In genomic region chr4:55294255-55294687, GRCm38 (mm10) we compare ENCODE assay signal across 8 mouse cellular contexts. TPM values are rescaled to one million over a fixed set of nuclear protein-coding genes. Genes with fewer than 3 reads are reported as not detected.
DNase-seq lines count a peak whose midpoint lies in the region; ATAC-seq and TF ChIP-seq lines count a peak whose summit lies in the region.

No protein-coding gene starts in this region.

- DNase-seq in gastrocnemius, adult 18-20 months (ENCODE audit: low spot score) = peak; percentile 5
- no peak for DNase-seq in gastrocnemius, adult 8-10 months (ENCODE audit: low spot score in 2 of 2)
- peak; percentile 48 for DNase-seq in Patski (ENCODE audit: low read depth, low spot score)
- DNase-seq in layer of hippocampus, adult 18-20 months (ENCODE audit: low spot score in 2 of 2) = peak; percentile 29 to 62
- peak; percentile 81 for DNase-seq in mesoderm, embryonic 11.5 days (ENCODE audit: low read depth, low spot score)
- DNase-seq in urinary bladder, postnatal 14 days (ENCODE audit: low spot score) = no peak

- H3K9ac ChIP-seq in forebrain, embryonic 16.5 days (replicated peaks; ENCODE audit: low read depth, low read length) = peak overlapping the region; percentile 64
- no peak overlapping the region for H3K9ac ChIP-seq in stomach, embryonic 15.5 days

- H3K4me3 ChIP-seq in forebrain, embryonic 16.5 days (replicated peaks; ENCODE audit: low read length) = peak overlapping the region; percentile 47
- H3K4me3 ChIP-seq in stomach, embryonic 15.5 days (replicated peaks) = peak overlapping the region; percentile 33

- no peaks in the 10 kb centered on the region for H3K9me3 ChIP-seq in forebrain, embryonic 16.5 days (ENCODE audit: control insufficient read depth, low read length)
- H3K9me3 ChIP-seq in stomach, embryonic 15.5 days = no peaks in the 10 kb centered on the region

- peak; percentile 51 for ATAC-seq in Patski
- ATAC-seq in forebrain, embryonic 16.5 days = peak; percentile 94
- ATAC-seq in stomach, embryonic 15.5 days (ENCODE audit: insufficient read depth, low FRiP score, low read depth) = no peak

- POLR2A ChIA-PET in Patski (lab: Charles Lee) = no interaction called here

- peak overlapping the region; percentile 85 for H3K27ac ChIP-seq in forebrain, embryonic 16.5 days (ENCODE audit: low read length)
- H3K27ac ChIP-seq in stomach, embryonic 15.5 days = no peak overlapping the region

- peak overlapping the region; percentile 66 for H3K4me2 ChIP-seq in forebrain, embryonic 16.5 days (ENCODE audit: low read length)
- H3K4me2 ChIP-seq in stomach, embryonic 15.5 days = peak overlapping the region; percentile 60

- peaks cover 20% of the 10 kb centered on the region for H3K4me1 ChIP-seq in forebrain, embryonic 16.5 days (replicated peaks; ENCODE audit: control insufficient read depth, insufficient read depth, low read length)
- H3K4me1 ChIP-seq in stomach, embryonic 15.5 days = peaks cover 4% of the 10 kb centered on the region; the same call in 1 of the 2 replicates

- in situ Hi-C loops in Patski (cut with MboI; ENCODE audit: low pct_unique_long_range_greater_than_20kb) = no loop called here

- CTCF ChIA-PET in Patski (lab: Charles Lee) = interaction anchor here (0.8 kb wide), 1 partner anchor 69 kb away, joined by 3 read pairs; no protein-coding TSS in a partner anchor

- no peaks in the 10 kb centered on the region for H3K36me3 ChIP-seq in forebrain, embryonic 16.5 days (ENCODE audit: control insufficient read depth, insufficient read depth)
- H3K36me3 ChIP-seq in stomach, embryonic 15.5 days = no peaks in the 10 kb centered on the region

- no peak for TF ChIP-seq CTCF in Patski (IDR thresholded peaks at IDR 0.05)

- H3K27me3 ChIP-seq in Patski = no peaks in the 10 kb centered on the region
- no peaks in the 10 kb centered on the region for H3K27me3 ChIP-seq in forebrain, embryonic 16.5 days (replicated peaks; ENCODE audit: control insufficient read depth, insufficient read depth, low read length)
- no peaks in the 10 kb centered on the region for H3K27me3 ChIP-seq in stomach, embryonic 15.5 days (replicated peaks)

- under 1% methylated on average over 14 of the region's 14 CpGs for WGBS in forebrain, embryonic 16.5 days
- 2% methylated on average over 14 of the region's 14 CpGs for WGBS in stomach, embryonic 15.5 days

RNA-seq across cellular contexts. Expression of gene Rad23b, which starts 55.6 kb away (rescaled TPM):
- total RNA-seq in gastrocnemius, adult 18-20 months (2021) = 100 to 1,000 TPM; 116 to 126 TPM
- 100 to 1,000 TPM; 125 to 157 (median 139) TPM for total RNA-seq in gastrocnemius, adult 8-10 months (2022)
- 133 TPM for polyA plus RNA-seq in Patski (2021)
- polyA plus RNA-seq in forebrain, embryonic 16.5 days (2015; fragmentation: Nextera tagmentation; extraction: Ambion mirVana) = 80.3 and 85.8 TPM in 2 replicates
- 100 to 1,000 TPM; 191 to 196 TPM for total RNA-seq in layer of hippocampus, adult 18-20 months (2021)
- 80.3 and 89.4 TPM in 2 replicates for polyA plus RNA-seq in stomach, embryonic 15.5 days (2015; fragmentation: Nextera tagmentation; extraction: Ambion mirVana)

Comparison
In these comparisons a context has a peak if more than half of its experiments do, and no peak if none do; other contexts are left out.
1. DNase-seq: peak in gastrocnemius, adult 18-20 months (single experiment), Patski (single experiment), layer of hippocampus, adult 18-20 months (2 of 2) and mesoderm, embryonic 11.5 days (single experiment); none in gastrocnemius, adult 8-10 months (0 of 2) and urinary bladder, postnatal 14 days (single experiment).